Mouse (Mus musculus) kidney, adult 2 months (tissue): Measurements from ENCODE around the gene Atp11a.

Source experiments
- CTCF ChIP-seq: fragments of 200-500 bp; conservative IDR thresholded peaks from 2 replicates; pipeline ENCODE4 v1.5.1; 2011; ENCODE audit warnings: low read depth, mild to moderate bottlenecking, control low read depth, low read length, moderate library complexity, mixed read lengths; ENCODE audit not compliant: insufficient read depth, insufficient read length
- POLR2A ChIP-seq: fragments of 200-500 bp; IDR thresholded peaks from one replicate; pipeline ENCODE4 v1.6.1; 2011; ENCODE audit warnings: low read depth, low read length, control low read depth

GRCm38 (mm10) chr8:12759963-12760362 is 3.1 kb downstream of the Atp11a start:
- no peak for TF ChIP-seq POLR2A
- TF ChIP-seq CTCF = no peak
